Mouse (Mus musculus): ENCODE data around the gene Cxcr5. TPM values are rescaled to one million over a fixed set of nuclear protein-coding genes. Genes with fewer than 3 reads are reported as not detected.

Gene Cxcr5
- polyA plus RNA-seq, 1 experiment from 2014 or later: 0.05 TPM

GRCm38 (mm10) chr9:44468224-44468623 lies 93.5 kb downstream of the Cxcr5 start:
- 56% methylated on average over 7 of the region's 7 CpGs for WGBS
- H3K27me3 ChIP-seq: peaks cover 3% of the 10 kb centered on the region; the same call in 1 of the 2 replicates

DNA sequence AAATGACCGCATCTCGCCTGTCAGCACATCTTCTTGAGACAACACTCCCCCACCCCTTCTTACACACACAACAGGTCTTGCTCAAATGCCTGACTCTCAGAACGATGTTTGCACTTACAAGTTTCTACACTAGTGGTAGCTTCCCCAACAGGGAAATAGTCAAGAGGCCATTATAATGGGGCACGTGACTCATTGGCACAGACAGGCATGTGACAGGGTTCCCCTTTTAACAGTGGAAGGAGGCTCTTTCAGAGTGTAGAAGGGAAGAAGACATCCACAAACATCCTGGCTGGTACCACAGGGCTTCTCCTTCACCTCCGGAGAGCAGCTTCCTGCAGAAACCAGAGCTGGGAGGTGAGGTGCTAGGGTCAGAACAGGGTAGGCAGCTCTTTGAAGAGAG lies 99.7 kb downstream of the Cxcr5 start:
- no peak overlapping the region for H3K4me2 ChIP-seq
- no peak overlapping the region for H3K27ac ChIP-seq
- no peak for ATAC-seq (replicated peaks; ENCODE audit: insufficient number of reproducible peaks, insufficient read depth, low FRiP score, low read depth)
- H3K4me1 ChIP-seq (replicated peaks): no peaks in the 10 kb centered on the region
- no peak overlapping the region for H3K9ac ChIP-seq
- WGBS: 71% methylated on average over 5 of the region's 5 CpGs
- peaks cover 8% of the 10 kb centered on the region; the same call in 1 of the 2 replicates for H3K27me3 ChIP-seq
- H3K4me3 ChIP-seq: no peak overlapping the region
- no peaks in the 10 kb centered on the region for H3K9me3 ChIP-seq (replicated peaks)
- no peaks in the 10 kb centered on the region for H3K36me3 ChIP-seq

More at GRCm38 (mm10) chr9:44468224-44468623, 93.5 kb downstream of the Cxcr5 start:
- Histone ChIP-seq H3K4me3 (no peak overlapping the region), H3K27ac (no peak overlapping the region), H3K4me1 (replicated peaks) (no peaks in the 10 kb centered on the region), H3K4me2 (no peak overlapping the region), H3K9ac (no peak overlapping the region), H3K9me3 (replicated peaks) (no peaks in the 10 kb centered on the region), H3K36me3 (no peaks in the 10 kb centered on the region)
- ATAC-seq (replicated peaks; ENCODE audit: insufficient number of reproducible peaks, insufficient read depth, low FRiP score, low read depth): no peak

Other genes starting within 250 kb of the Cxcr5 start
- gene C2cd2l, start 241.6 kb downstream of the Cxcr5 start, polyA plus RNA-seq (2015; fragmentation: Nextera tagmentation; extraction: Ambion mirVana): 6.5 and 7.1 TPM in 2 replicates
- 27.8 and 31.0 TPM in 2 replicates for gene Dpagt1, start 235.9 kb downstream of the Cxcr5 start, polyA plus RNA-seq (2015; fragmentation: Nextera tagmentation; extraction: Ambion mirVana)
- gene H2afx, start 227.2 kb downstream of the Cxcr5 start, polyA plus RNA-seq (2015; fragmentation: Nextera tagmentation; extraction: Ambion mirVana): 167 and 187 TPM in 2 replicates
- gene Hmbs, start 217.6 kb downstream of the Cxcr5 start, polyA plus RNA-seq (2015; fragmentation: Nextera tagmentation; extraction: Ambion mirVana): 89.7 and 105 TPM in 2 replicates
- gene Vps11, start 200.2 kb downstream of the Cxcr5 start, polyA plus RNA-seq (2015; fragmentation: Nextera tagmentation; extraction: Ambion mirVana): 17.3 and 20.9 TPM in 2 replicates
- 14.3 and 18.1 TPM in 2 replicates for gene Hyou1, start 182.4 kb downstream of the Cxcr5 start, polyA plus RNA-seq (2015; fragmentation: Nextera tagmentation; extraction: Ambion mirVana)
- 31.4 and 33.8 TPM in 2 replicates for gene Slc37a4, start 165.0 kb downstream of the Cxcr5 start, polyA plus RNA-seq (2015; fragmentation: Nextera tagmentation; extraction: Ambion mirVana)
- gene Rps25, start 154.7 kb downstream of the Cxcr5 start, polyA plus RNA-seq (2015; fragmentation: Nextera tagmentation; extraction: Ambion mirVana): 902 and 1,114 TPM in 2 replicates
- 78.6 and 87.4 TPM in 2 replicates for gene Trappc4, start 154.3 kb downstream of the Cxcr5 start, polyA plus RNA-seq (2015; fragmentation: Nextera tagmentation; extraction: Ambion mirVana)
- gene Ccdc84, start 143.3 kb downstream of the Cxcr5 start, polyA plus RNA-seq (2015; fragmentation: Nextera tagmentation; extraction: Ambion mirVana): 18.3 and 23.5 TPM in 2 replicates
- not detected in 2 replicates for gene Foxr1, start 120.7 kb downstream of the Cxcr5 start, polyA plus RNA-seq (2015; fragmentation: Nextera tagmentation; extraction: Ambion mirVana)
- 0.63 TPM in 1 of 2 replicates, not detected in the other for gene Upk2, start 106.9 kb downstream of the Cxcr5 start, polyA plus RNA-seq (2015; fragmentation: Nextera tagmentation; extraction: Ambion mirVana)
- gene Bcl9l, start 79.1 kb downstream of the Cxcr5 start, polyA plus RNA-seq (2015; fragmentation: Nextera tagmentation; extraction: Ambion mirVana): 9.1 and 12.6 TPM in 2 replicates
- gene Ddx6, start 43.0 kb upstream of the Cxcr5 start, polyA plus RNA-seq (2015; fragmentation: Nextera tagmentation; extraction: Ambion mirVana): 10.7 and 10.9 TPM in 2 replicates
- not detected in 2 replicates for gene Treh, start 111.4 kb upstream of the Cxcr5 start, polyA plus RNA-seq (2015; fragmentation: Nextera tagmentation; extraction: Ambion mirVana)
- gene Phldb1, start 173.3 kb upstream of the Cxcr5 start, polyA plus RNA-seq (2015; fragmentation: Nextera tagmentation; extraction: Ambion mirVana): 23.7 and 31.3 TPM in 2 replicates
- gene Arcn1, start 206.0 kb upstream of the Cxcr5 start, polyA plus RNA-seq (2015; fragmentation: Nextera tagmentation; extraction: Ambion mirVana): 106 and 125 TPM in 2 replicates
- gene Ift46, start 206.0 kb upstream of the Cxcr5 start, polyA plus RNA-seq (2015; fragmentation: Nextera tagmentation; extraction: Ambion mirVana): 54.3 and 66.6 TPM in 2 replicates
- 2.1 and 2.8 TPM in 2 replicates for gene Tmem25, start 237.4 kb upstream of the Cxcr5 start, polyA plus RNA-seq (2015; fragmentation: Nextera tagmentation; extraction: Ambion mirVana)
- 0.30 and 1.1 TPM in 2 replicates for gene Ttc36, start 241.2 kb upstream of the Cxcr5 start, polyA plus RNA-seq (2015; fragmentation: Nextera tagmentation; extraction: Ambion mirVana)